Mouse (Mus musculus): ENCODE measurements around the gene Naa25. TPM values are rescaled to one million over a fixed set of nuclear protein-coding genes. Genes with fewer than 3 reads are reported as not detected.

Gene Naa25
- polyA plus RNA-seq, 1 experiment: 14.4 TPM

GRCm38 (mm10) chr5:121400064-121400463, 2.3 kb downstream of the Naa25 start:
- Histone ChIP-seq H3K4me1 (replicated peaks; ENCODE audit: control insufficient read depth, insufficient read depth, low read length) (peaks cover 11% of the 10 kb centered on the region), H3K36me3 (ENCODE audit: control insufficient read depth, insufficient read depth, low read length) (no peaks in the 10 kb centered on the region), H3K27me3 (ENCODE audit: control insufficient read depth, insufficient read depth, low read length) (no peaks in the 10 kb centered on the region), H3K4me3 (ENCODE audit: control insufficient read depth, insufficient read depth, low read length) (no peak overlapping the region), H3K27ac (ENCODE audit: control insufficient read depth, insufficient read depth, low read length) (no peak overlapping the region)
- TF ChIP-seq POLR2A (IDR thresholded peaks at IDR 0.05; ENCODE audit: control insufficient read depth, extremely low read depth, insufficient read depth, low read length, poor library complexity): no peak
- TF ChIP-seq CTCF (IDR thresholded peaks at IDR 0.05; ENCODE audit: borderline replicate concordance, control insufficient read depth, extremely low read depth, insufficient read depth, low read length, poor library complexity): no peak
- no peak for DNase-seq
- WGBS: 79% methylated on average over 5 of the region's 5 CpGs

GRCm38 (mm10) chr5:121400849-121401248, 3.1 kb downstream of the Naa25 start:
- WGBS: 90% methylated on average over 5 of the region's 5 CpGs
- Histone ChIP-seq H3K27me3 (ENCODE audit: control insufficient read depth, insufficient read depth, low read length) (no peaks in the 10 kb centered on the region), H3K4me1 (replicated peaks; ENCODE audit: control insufficient read depth, insufficient read depth, low read length) (peaks cover 14% of the 10 kb centered on the region), H3K4me3 (ENCODE audit: control insufficient read depth, insufficient read depth, low read length) (no peak overlapping the region), H3K36me3 (ENCODE audit: control insufficient read depth, insufficient read depth, low read length) (no peaks in the 10 kb centered on the region), H3K27ac (ENCODE audit: control insufficient read depth, insufficient read depth, low read length) (no peak overlapping the region)
- no peak for DNase-seq
- TF ChIP-seq CTCF (IDR thresholded peaks at IDR 0.05; ENCODE audit: borderline replicate concordance, control insufficient read depth, extremely low read depth, insufficient read depth, low read length, poor library complexity) (no peak), POLR2A (IDR thresholded peaks at IDR 0.05; ENCODE audit: control insufficient read depth, extremely low read depth, insufficient read depth, low read length, poor library complexity) (no peak)

DNA sequence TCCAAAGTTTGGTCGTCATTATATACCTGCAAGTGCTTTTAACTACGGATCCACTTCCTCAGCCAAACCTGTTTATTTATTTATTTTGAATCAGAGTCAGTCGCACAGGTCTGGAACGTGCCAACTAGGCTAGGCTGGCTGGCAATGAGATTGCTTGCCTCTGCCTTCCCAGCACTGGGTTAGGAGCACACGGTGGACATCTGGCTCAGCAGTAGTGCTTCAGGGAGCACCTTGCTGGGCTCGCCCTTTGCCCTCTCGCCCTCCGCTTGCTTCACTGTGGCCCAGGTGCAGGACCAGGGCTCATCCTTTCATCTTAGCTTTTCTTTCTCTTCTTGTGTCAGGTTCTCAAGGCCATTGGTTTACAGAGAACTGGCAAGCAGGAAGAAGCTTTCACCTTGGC, 10.1 kb downstream of the Naa25 start:
- Histone ChIP-seq H3K27ac (ENCODE audit: control insufficient read depth, insufficient read depth, low read length) (no peak overlapping the region), H3K4me1 (replicated peaks; ENCODE audit: control insufficient read depth, insufficient read depth, low read length) (peaks cover 3% of the 10 kb centered on the region; the same call in 1 of the 2 replicates), H3K36me3 (ENCODE audit: control insufficient read depth, insufficient read depth, low read length) (peaks cover 34% of the 10 kb centered on the region), H3K27me3 (ENCODE audit: control insufficient read depth, insufficient read depth, low read length) (no peaks in the 10 kb centered on the region), H3K4me3 (ENCODE audit: control insufficient read depth, insufficient read depth, low read length) (no peak overlapping the region)
- TF ChIP-seq CTCF (IDR thresholded peaks at IDR 0.05; ENCODE audit: borderline replicate concordance, control insufficient read depth, extremely low read depth, insufficient read depth, low read length, poor library complexity) (no peak), POLR2A (IDR thresholded peaks at IDR 0.05; ENCODE audit: control insufficient read depth, extremely low read depth, insufficient read depth, low read length, poor library complexity) (no peak)
- no peak for DNase-seq
- 98% methylated on average over 8 of the region's 8 CpGs for whole genome bisulfite sequencing

DNA sequence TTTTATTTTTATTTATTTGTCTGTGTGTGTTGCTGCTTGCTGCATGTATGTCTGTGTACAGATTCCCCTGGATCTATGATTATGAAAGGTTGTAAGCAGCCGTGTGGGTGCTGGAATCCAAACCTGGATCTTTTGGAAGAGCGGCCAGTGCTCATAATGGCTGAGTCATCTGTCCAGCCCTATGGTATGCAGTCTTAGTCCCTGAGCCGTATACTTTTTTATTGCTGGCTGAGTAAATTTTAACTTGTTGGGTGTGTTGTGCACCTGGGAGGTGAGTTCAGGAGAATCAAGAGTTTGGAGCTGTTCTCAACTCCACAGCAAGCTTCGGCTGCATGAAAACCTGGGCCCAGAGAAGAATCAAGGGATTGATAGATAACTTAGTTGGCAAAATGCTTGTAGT, 13.2 kb downstream of the Naa25 start:
- Histone ChIP-seq H3K4me1 (replicated peaks; ENCODE audit: control insufficient read depth, insufficient read depth, low read length) (no peaks in the 10 kb centered on the region), H3K36me3 (ENCODE audit: control insufficient read depth, insufficient read depth, low read length) (peaks cover 55% of the 10 kb centered on the region), H3K4me3 (ENCODE audit: control insufficient read depth, insufficient read depth, low read length) (no peak overlapping the region), H3K27me3 (ENCODE audit: control insufficient read depth, insufficient read depth, low read length) (no peaks in the 10 kb centered on the region), H3K27ac (ENCODE audit: control insufficient read depth, insufficient read depth, low read length) (no peak overlapping the region)
- DNase-seq: no peak
- WGBS: 95% methylated on average over 4 of the region's 4 CpGs
- TF ChIP-seq POLR2A (IDR thresholded peaks at IDR 0.05; ENCODE audit: control insufficient read depth, extremely low read depth, insufficient read depth, low read length, poor library complexity) (no peak), CTCF (IDR thresholded peaks at IDR 0.05; ENCODE audit: borderline replicate concordance, control insufficient read depth, extremely low read depth, insufficient read depth, low read length, poor library complexity) (no peak)

DNA sequence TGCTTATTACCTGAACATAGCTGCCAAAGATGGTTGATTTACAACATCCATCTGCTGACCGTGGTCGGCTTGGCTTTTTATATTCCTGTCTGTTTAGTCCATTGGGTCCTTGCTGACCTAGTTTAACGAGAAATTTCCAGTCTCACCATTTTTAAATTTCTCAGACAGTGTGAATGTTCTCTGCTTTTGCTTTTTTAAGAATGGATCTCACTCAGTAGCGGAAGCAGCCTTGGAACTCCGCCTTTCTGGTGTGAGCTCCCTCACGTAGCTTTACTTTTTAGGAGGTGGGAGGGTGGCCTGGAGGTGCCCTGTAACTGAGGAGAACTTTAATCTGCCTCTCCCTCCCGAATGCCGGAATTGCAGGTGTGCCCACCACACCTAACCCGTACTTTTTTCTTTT, 23.0 kb downstream of the Naa25 start:
- 97% methylated on average over 9 of the region's 9 CpGs for WGBS
- no peaks in the 10 kb centered on the region for H3K27me3 ChIP-seq (ENCODE audit: control insufficient read depth, insufficient read depth, low read length)
- no peak overlapping the region for H3K27ac ChIP-seq (ENCODE audit: control insufficient read depth, insufficient read depth, low read length)
- no peak for DNase-seq
- peaks cover 78% of the 10 kb centered on the region for H3K36me3 ChIP-seq (ENCODE audit: control insufficient read depth, insufficient read depth, low read length)
- H3K4me3 ChIP-seq (ENCODE audit: control insufficient read depth, insufficient read depth, low read length): no peak overlapping the region
- no peak for TF ChIP-seq POLR2A (IDR thresholded peaks at IDR 0.05; ENCODE audit: control insufficient read depth, extremely low read depth, insufficient read depth, low read length, poor library complexity)
- no peak for TF ChIP-seq CTCF (IDR thresholded peaks at IDR 0.05; ENCODE audit: borderline replicate concordance, control insufficient read depth, extremely low read depth, insufficient read depth, low read length, poor library complexity)
- H3K4me1 ChIP-seq (replicated peaks; ENCODE audit: control insufficient read depth, insufficient read depth, low read length): no peaks in the 10 kb centered on the region

- no peak overlapping the region for H3K4me3 ChIP-seq (ENCODE audit: control insufficient read depth, insufficient read depth, low read length)
- H3K36me3 ChIP-seq (ENCODE audit: control insufficient read depth, insufficient read depth, low read length): peaks cover 76% of the 10 kb centered on the region
- H3K27me3 ChIP-seq (ENCODE audit: control insufficient read depth, insufficient read depth, low read length): no peaks in the 10 kb centered on the region
- no peak overlapping the region for H3K27ac ChIP-seq (ENCODE audit: control insufficient read depth, insufficient read depth, low read length)
- DNase-seq: no peak
- WGBS: over 99% methylated on average over 6 of the region's 6 CpGs
- H3K4me1 ChIP-seq (replicated peaks; ENCODE audit: control insufficient read depth, insufficient read depth, low read length): no peaks in the 10 kb centered on the region
- TF ChIP-seq POLR2A (IDR thresholded peaks at IDR 0.05; ENCODE audit: control insufficient read depth, extremely low read depth, insufficient read depth, low read length, poor library complexity) (no peak), CTCF (IDR thresholded peaks at IDR 0.05; ENCODE audit: borderline replicate concordance, control insufficient read depth, extremely low read depth, insufficient read depth, low read length, poor library complexity) (no peak)
These were observed 25.1 kb downstream of the Naa25 start for GRCm38 (mm10) chr5:121422787-121423186.

GRCm38 (mm10) chr5:121423297-121423696, 25.6 kb downstream of the Naa25 start:
- Histone ChIP-seq H3K27me3 (ENCODE audit: control insufficient read depth, insufficient read depth, low read length) (no peaks in the 10 kb centered on the region), H3K4me1 (replicated peaks; ENCODE audit: control insufficient read depth, insufficient read depth, low read length) (no peaks in the 10 kb centered on the region), H3K4me3 (ENCODE audit: control insufficient read depth, insufficient read depth, low read length) (no peak overlapping the region), H3K27ac (ENCODE audit: control insufficient read depth, insufficient read depth, low read length) (no peak overlapping the region), H3K36me3 (ENCODE audit: control insufficient read depth, insufficient read depth, low read length) (peaks cover 75% of the 10 kb centered on the region)
- DNase-seq: no peak
- TF ChIP-seq CTCF (IDR thresholded peaks at IDR 0.05; ENCODE audit: borderline replicate concordance, control insufficient read depth, extremely low read depth, insufficient read depth, low read length, poor library complexity): no peak
- no peak for TF ChIP-seq POLR2A (IDR thresholded peaks at IDR 0.05; ENCODE audit: control insufficient read depth, extremely low read depth, insufficient read depth, low read length, poor library complexity)
- 95% methylated on average over 10 of the region's 10 CpGs for WGBS
